Mouse (Mus musculus) megakaryocyte, embryonic 14.5 days (primary cell): ENCODE data around the gene Slc8b1. TPM values are rescaled to one million over a fixed set of nuclear protein-coding genes. Genes with fewer than 3 reads are reported as not detected.

Experiments used
- H3K27me3 ChIP-seq: replicated peaks from 2 replicates; pipeline ENCODE3; 2012; ENCODE audit warnings: inconsistent platforms
- H3K36me3 ChIP-seq: replicated peaks from 2 replicates; pipeline ENCODE3; 2012; ENCODE audit warnings: low read length, inconsistent platforms, mixed read lengths
- H3K4me1 ChIP-seq: 2 replicates; pipeline ENCODE4 v1.6.1; 2012; ENCODE audit warnings: inconsistent platforms
- H3K4me3 ChIP-seq: replicated peaks from 2 replicates; pipeline ENCODE3; 2012; ENCODE audit warnings: moderate library complexity, mild to moderate bottlenecking, inconsistent platforms
- H3K9me3 ChIP-seq: 2 replicates; pipeline ENCODE4 v1.6.1; 2012; ENCODE audit warnings: inconsistent platforms
- FLI1 ChIP-seq: IDR thresholded peaks from 2 replicates; pipeline ENCODE4 v1.6.1; 2012; ENCODE audit warnings: low read length, inconsistent platforms, mixed read lengths
- GATA1 ChIP-seq: IDR thresholded peaks from 3 replicates; pipeline ENCODE4 v1.6.1; 2012; ENCODE audit warnings: mixed read lengths, low read length, inconsistent platforms, borderline replicate concordance
- polyA plus RNA-seq: library from polyadenylated mRNA; stranded (reverse); fragments of >175 nt; gene quantifications from 2 replicates; pipeline ENCODE4 v1.2.3, GENCODE M21; 2012; ENCODE audit warnings: low replicate concordance; ENCODE audit not compliant: insufficient read depth

Gene Slc8b1
- polyA plus RNA-seq, 1 experiment, result 5.3 TPM

DNA sequence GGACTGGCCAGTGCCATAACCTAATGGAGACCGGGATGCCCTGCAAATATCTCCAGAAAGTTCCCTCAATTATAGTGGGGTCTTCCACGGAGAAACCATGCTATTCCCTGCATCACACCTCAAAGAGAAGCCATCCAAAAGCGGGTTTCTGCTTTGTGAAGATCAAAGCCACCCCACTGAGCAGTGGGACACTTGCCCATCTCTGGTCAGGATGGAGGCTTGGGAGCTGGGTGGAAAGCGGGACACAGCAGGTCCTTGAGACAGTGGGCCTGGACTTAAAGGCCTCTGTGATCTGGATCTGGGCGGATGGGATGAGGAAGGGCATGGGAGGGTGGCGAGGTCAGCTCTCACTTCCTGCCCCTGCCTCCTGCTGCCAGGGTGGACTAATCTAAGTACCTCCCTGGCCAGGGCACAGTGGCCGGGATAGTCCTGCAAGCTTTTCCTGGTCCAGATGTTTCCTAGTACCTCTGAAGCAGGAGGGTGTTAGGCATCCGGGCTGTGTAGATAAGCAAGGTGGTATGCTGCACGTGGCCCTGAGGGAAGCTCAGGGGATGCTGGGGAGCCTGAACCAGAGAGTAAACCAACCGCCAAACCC is 63.6 kb downstream of the Slc8b1 start:
- Histone ChIP-seq H3K4me1 (peaks cover 73% of the 10 kb centered on the region), H3K27me3 (no peaks in the 10 kb centered on the region), H3K36me3 (peaks cover 31% of the 10 kb centered on the region), H3K9me3 (no peaks in the 10 kb centered on the region), H3K4me3 (no peak overlapping the region)
- TF ChIP-seq GATA1 (no peak), FLI1 (no peak)

DNA sequence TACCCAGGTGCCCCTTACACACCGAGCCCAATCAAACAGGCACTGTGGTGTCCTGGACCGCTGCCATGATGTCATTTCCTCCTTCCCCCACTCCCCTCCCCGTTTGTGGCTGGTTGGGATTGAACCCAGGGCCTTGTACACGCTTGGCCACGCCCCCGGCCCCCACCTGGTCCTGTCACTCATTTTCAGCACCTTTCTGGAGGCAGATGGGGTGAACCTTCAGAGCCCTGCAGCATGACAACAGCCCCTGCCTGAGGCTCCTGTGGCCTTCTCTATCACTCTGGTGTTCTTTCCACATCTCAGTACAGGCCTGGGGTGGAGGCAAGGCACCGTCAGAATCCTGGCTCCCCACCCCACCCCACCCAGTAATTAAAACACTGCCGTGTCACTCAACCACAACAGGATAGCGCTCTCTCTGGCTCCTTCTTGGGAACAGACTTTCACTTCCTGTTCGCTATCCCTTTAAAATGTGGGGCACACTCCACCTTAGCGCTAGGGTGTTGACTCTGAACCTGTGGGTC is 65.9 kb downstream of the Slc8b1 start:
- Histone ChIP-seq H3K4me1 (peaks cover 73% of the 10 kb centered on the region), H3K9me3 (no peaks in the 10 kb centered on the region), H3K27me3 (peaks cover 4% of the 10 kb centered on the region), H3K4me3 (peak overlapping the region; percentile 69), H3K36me3 (peaks cover 41% of the 10 kb centered on the region)
- no peak for TF ChIP-seq FLI1
- no peak for TF ChIP-seq GATA1

DNA sequence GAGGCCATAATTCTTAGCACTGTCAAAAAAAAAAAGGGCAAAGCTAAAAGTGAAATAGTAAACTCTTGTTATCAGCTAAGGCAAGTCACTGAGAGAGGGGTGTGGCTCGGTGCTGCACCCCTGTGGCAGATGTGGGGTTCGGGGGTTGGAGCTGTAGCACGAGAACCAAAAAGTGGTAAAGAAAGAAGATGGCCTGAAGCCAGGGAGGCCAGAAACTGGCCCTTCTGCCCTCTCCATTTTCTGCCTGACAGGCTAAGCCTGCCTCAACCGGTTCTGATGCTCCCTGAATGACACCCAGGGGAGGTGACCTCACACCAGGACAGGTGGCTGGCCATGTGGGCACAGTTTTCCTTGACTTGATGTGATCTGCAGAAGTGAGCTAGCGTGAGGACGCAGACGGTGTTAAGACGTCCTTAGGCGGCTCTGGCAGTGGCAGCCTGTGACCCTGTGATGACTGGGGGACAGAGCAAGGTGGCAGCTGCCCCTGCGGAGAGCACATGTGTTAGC is 67.0 kb downstream of the Slc8b1 start:
- Histone ChIP-seq H3K9me3 (peaks cover 2% of the 10 kb centered on the region; the same call in 1 of the 2 replicates), H3K36me3 (peaks cover 47% of the 10 kb centered on the region), H3K4me3 (peak overlapping the region; percentile 80), H3K27me3 (peaks cover 4% of the 10 kb centered on the region), H3K4me1 (peaks cover 80% of the 10 kb centered on the region)
- TF ChIP-seq FLI1 (no peak), GATA1 (no peak)

GRCm38 (mm10) chr5:120578504-120579081 is 67.6 kb downstream of the Slc8b1 start:
- peaks cover 48% of the 10 kb centered on the region for H3K36me3 ChIP-seq

GRCm38 (mm10) chr5:120579211-120579897 is 68.4 kb downstream of the Slc8b1 start:
- Histone ChIP-seq H3K36me3 (peaks cover 52% of the 10 kb centered on the region), H3K9me3 (peaks cover 4% of the 10 kb centered on the region), H3K4me1 (peaks cover 80% of the 10 kb centered on the region), H3K27me3 (peaks cover 4% of the 10 kb centered on the region), H3K4me3 (peak overlapping the region; percentile 53)
- TF ChIP-seq FLI1 (no peak), GATA1 (no peak)

More at GRCm38 (mm10) chr5:120578504-120579081, 67.6 kb downstream of the Slc8b1 start:
- Histone ChIP-seq H3K4me3 (peak overlapping the region; percentile 80), H3K4me1 (peaks cover 80% of the 10 kb centered on the region), H3K27me3 (peaks cover 4% of the 10 kb centered on the region), H3K9me3 (peaks cover 4% of the 10 kb centered on the region)
- no peak for TF ChIP-seq FLI1
- no peak for TF ChIP-seq GATA1

GRCm38 (mm10) chr5:120579898-120580626 is 69.1 kb downstream of the Slc8b1 start:
- H3K4me3 ChIP-seq, result peak overlapping the region; percentile 43
- no peak for TF ChIP-seq GATA1
- H3K9me3 ChIP-seq, result peaks cover 4% of the 10 kb centered on the region
- peaks cover 78% of the 10 kb centered on the region for H3K4me1 ChIP-seq
- H3K36me3 ChIP-seq, result peaks cover 52% of the 10 kb centered on the region
- H3K27me3 ChIP-seq, result peaks cover 4% of the 10 kb centered on the region

DNA sequence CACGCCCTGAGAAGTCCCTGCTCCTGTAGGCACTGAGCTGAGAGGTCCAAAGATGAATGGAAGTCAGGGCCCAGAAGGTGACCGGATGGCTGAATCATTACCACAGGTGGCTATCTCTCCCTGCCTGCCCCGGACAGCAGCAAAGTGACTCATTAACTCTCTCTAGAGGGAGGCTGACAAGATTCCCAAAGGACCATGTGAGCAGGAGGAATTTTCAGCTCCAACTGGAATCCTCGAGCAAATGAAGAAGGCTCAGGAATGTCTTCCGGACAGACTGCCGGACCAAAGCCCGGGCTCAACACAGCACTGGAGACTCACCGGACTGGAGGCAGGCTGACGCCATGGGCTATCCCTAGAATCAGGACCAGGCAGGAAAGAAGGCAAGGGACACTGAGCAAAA is 71.0 kb downstream of the Slc8b1 start:
- Histone ChIP-seq H3K4me3 (no peak overlapping the region), H3K4me1 (peaks cover 81% of the 10 kb centered on the region), H3K9me3 (peaks cover 4% of the 10 kb centered on the region), H3K36me3 (peaks cover 51% of the 10 kb centered on the region), H3K27me3 (peaks cover 4% of the 10 kb centered on the region)
- TF ChIP-seq FLI1 (no peak), GATA1 (no peak)

DNA sequence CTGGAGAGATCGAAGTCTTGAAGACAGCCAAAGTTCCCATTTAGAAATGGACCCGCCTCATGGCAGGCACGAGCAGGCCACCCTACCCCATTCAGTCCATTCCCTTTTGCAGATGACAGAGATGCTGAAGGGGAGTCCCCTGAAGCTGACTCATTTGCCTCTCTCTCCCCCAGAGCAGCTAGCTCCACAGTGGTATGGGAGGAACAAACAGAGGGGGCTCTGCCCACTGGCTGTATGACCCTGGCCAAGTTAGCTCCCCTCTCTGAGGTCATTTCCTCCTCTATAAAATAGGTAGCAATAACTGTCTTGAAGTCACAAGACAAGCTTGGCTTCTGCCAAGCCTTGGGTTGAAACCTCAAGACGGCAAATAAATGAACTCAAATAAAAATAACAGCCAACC is 72.5 kb downstream of the Slc8b1 start:
- H3K27me3 ChIP-seq, result peaks cover 4% of the 10 kb centered on the region
- peaks cover 4% of the 10 kb centered on the region for H3K9me3 ChIP-seq
- H3K36me3 ChIP-seq, result peaks cover 51% of the 10 kb centered on the region
- H3K4me1 ChIP-seq, result peaks cover 78% of the 10 kb centered on the region
- H3K4me3 ChIP-seq, result no peak overlapping the region
- TF ChIP-seq GATA1 (no peak), FLI1 (no peak)

Other genes starting within 250 kb of the Slc8b1 start
- not detected in 2 replicates for gene Lhx5, start 79.5 kb upstream of the Slc8b1 start, polyA plus RNA-seq
- gene Sdsl, start 38.4 kb upstream of the Slc8b1 start, polyA plus RNA-seq, result 1.3 and 5.3 TPM in 2 replicates
- not detected in 2 replicates for gene Sds, start 34.6 kb upstream of the Slc8b1 start, polyA plus RNA-seq
- gene Plbd2, start 7.5 kb upstream of the Slc8b1 start, polyA plus RNA-seq, result 17.5 and 24.3 TPM in 2 replicates
- gene Tpcn1, start 77.5 kb downstream of the Slc8b1 start, polyA plus RNA-seq, result 68.6 and 71.5 TPM in 2 replicates
- 0.94 and 5.8 TPM in 2 replicates for gene Iqcd, start 77.8 kb downstream of the Slc8b1 start, polyA plus RNA-seq
- 30.9 and 35.5 TPM in 2 replicates for gene Rita1, start 101.4 kb downstream of the Slc8b1 start, polyA plus RNA-seq
- gene Ddx54, start 101.6 kb downstream of the Slc8b1 start, polyA plus RNA-seq, result 23.6 and 74.7 TPM in 2 replicates
- not detected in 2 replicates for gene Cfap73, start 123.1 kb downstream of the Slc8b1 start, polyA plus RNA-seq
- gene Rasal1, start 137.6 kb downstream of the Slc8b1 start, polyA plus RNA-seq, result 13.3 and 20.9 TPM in 2 replicates
- not detected in 2 replicates for gene Dtx1, start 200.8 kb downstream of the Slc8b1 start, polyA plus RNA-seq
- 1.00 TPM in 1 of 2 replicates, not detected in the other for gene Oas2, start 238.7 kb downstream of the Slc8b1 start, polyA plus RNA-seq